Mouse (Mus musculus) lung, postnatal 0 days (tissue): ENCODE data around the gene Nup93. TPM values are rescaled to one million over a fixed set of nuclear protein-coding genes. Genes with fewer than 3 reads are reported as not detected.
A peak's percentile ranks its signal among the peaks of the same experiment; 100 is the strongest.

ENCODE experiments used
- ATAC-seq: fragments of 200-750 bp; cut with Nextera tagmentation; 2 replicates; pipeline ENCODE4 v1.8.0; 2017; ENCODE audit warnings: moderate library complexity
- DNase-seq: peaks from one replicate; pipeline ENCODE4 v3.0.0-alpha.2; 2016; ENCODE audit warnings: low spot score
- H3K27ac ChIP-seq: fragments of 300-500 bp; sonication (generic); 2 replicates; pipeline ENCODE4 v1.5.1; 2014; ENCODE audit warnings: antibody characterized with exemption, mild to moderate bottlenecking, low read length, mixed read lengths
- H3K27me3 ChIP-seq: fragments of 300-500 bp; sonication (generic); replicated peaks from 2 replicates; pipeline ENCODE4 v1.6.1; 2014; ENCODE audit warnings: low read length, mixed read lengths; ENCODE audit not compliant: insufficient read depth
- H3K36me3 ChIP-seq: fragments of 300-500 bp; sonication (generic); 2 replicates; pipeline ENCODE4 v1.6.1; 2014; ENCODE audit warnings: low read length, mixed read lengths; ENCODE audit not compliant: insufficient read depth
- H3K4me1 ChIP-seq: fragments of 300-500 bp; sonication (generic); 2 replicates; pipeline ENCODE4 v1.6.1; 2014; ENCODE audit warnings: antibody characterized with exemption, low read depth, low read length, mixed read lengths; ENCODE audit not compliant: insufficient read depth
- H3K4me2 ChIP-seq: fragments of 300-500 bp; sonication (generic); replicated peaks from 2 replicates; pipeline ENCODE4 v1.6.1; 2014; ENCODE audit warnings: low read depth, mild to moderate bottlenecking, low read length, moderate library complexity, mixed read lengths
- H3K4me3 ChIP-seq: fragments of 300-500 bp; sonication (generic); 2 replicates; pipeline ENCODE4 v1.5.1; 2014; ENCODE audit warnings: low read depth, low read length
- H3K9ac ChIP-seq: fragments of 300-500 bp; sonication (generic); replicated peaks from 2 replicates; pipeline ENCODE4 v1.6.1; 2014; ENCODE audit warnings: low read depth, mild to moderate bottlenecking
- H3K9me3 ChIP-seq: fragments of 300-500 bp; sonication (generic); 2 replicates; pipeline ENCODE4 v1.6.1; 2016; ENCODE audit warnings: low read length, mixed read lengths
- CTCF ChIP-seq: IDR thresholded peaks from 2 replicates; pipeline ENCODE4 v1.5.1; 2016; ENCODE audit warnings: antibody characterized with exemption, mild to moderate bottlenecking
- EP300 ChIP-seq: IDR thresholded peaks from 2 replicates; pipeline ENCODE4 v1.6.1; 2016; ENCODE audit warnings: antibody characterized with exemption, mild to moderate bottlenecking, control low read depth
- WGBS: fragments of 180-500 bp; shearing (Covaris S2); extraction: QIAGEN DNeasy Blood & Tissue Kit; methylation state at CpG from one replicate; pipeline ENCODE4 v1.1.7; 2014; 5-methylcytosine and 5-hydroxymethylcytosine counted together
- polyA plus RNA-seq: library from polyadenylated mRNA; unstranded; fragments of >200 nt; fragmentation: Nextera tagmentation; extraction: Ambion mirVana; gene quantifications from 2 replicates; pipeline ENCODE4 v1.2.1, GENCODE M21; 2015

Nup93 gene
- polyA plus RNA-seq, 1 experiment from 2014 or later: 26.7 TPM

- ATAC-seq: peak; percentile 91
- H3K4me1 ChIP-seq: peaks cover 19% of the 10 kb centered on the region
- WGBS: 19% methylated on average over 4 of the region's 4 CpGs
- no peaks in the 10 kb centered on the region for H3K36me3 ChIP-seq
- H3K4me2 ChIP-seq: no peak overlapping the region
- TF ChIP-seq EP300: peak; percentile 98
- no peak for TF ChIP-seq CTCF
- H3K9me3 ChIP-seq: no peaks in the 10 kb centered on the region
- peak overlapping the region; percentile 95 for H3K27ac ChIP-seq
- H3K9ac ChIP-seq: no peak overlapping the region
- no peak overlapping the region for H3K4me3 ChIP-seq
- peak; percentile 92 for DNase-seq
- H3K27me3 ChIP-seq: no peaks in the 10 kb centered on the region
These were observed 140.2 kb downstream of the Nup93 start for GRCm38 (mm10) chr8:94354571-94354970.

GRCm38 (mm10) chr8:94357220-94357619, 142.9 kb downstream of the Nup93 start:
- WGBS: 47% methylated on average over 6 of the region's 6 CpGs

GRCm38 (mm10) chr8:94358541-94358940, 144.2 kb downstream of the Nup93 start:
- Histone ChIP-seq H3K9ac (no peak overlapping the region), H3K4me2 (no peak overlapping the region), H3K4me3 (no peak overlapping the region), H3K36me3 (no peaks in the 10 kb centered on the region), H3K4me1 (peaks cover 37% of the 10 kb centered on the region), H3K27me3 (no peaks in the 10 kb centered on the region), H3K27ac (peak overlapping the region; percentile 64), H3K9me3 (no peaks in the 10 kb centered on the region)
- TF ChIP-seq CTCF: no peak
- TF ChIP-seq EP300: peak; percentile 93
- DNase-seq: peak; percentile 89
- WGBS: 16% methylated on average over 5 of the region's 5 CpGs
- ATAC-seq: peak; percentile 36

More at GRCm38 (mm10) chr8:94357220-94357619, 142.9 kb downstream of the Nup93 start:
- Histone ChIP-seq H3K27me3 (no peaks in the 10 kb centered on the region), H3K4me3 (no peak overlapping the region), H3K9ac (no peak overlapping the region), H3K9me3 (no peaks in the 10 kb centered on the region), H3K36me3 (no peaks in the 10 kb centered on the region), H3K4me2 (no peak overlapping the region), H3K4me1 (peaks cover 26% of the 10 kb centered on the region), H3K27ac (0 out of 2 replicates have a peak overlapping the region, but pooled peaks have one; percentile 64)
- DNase-seq (no peak), ATAC-seq (no peak)
- TF ChIP-seq CTCF (no peak), EP300 (no peak)

- Histone ChIP-seq H3K27me3 (no peaks in the 10 kb centered on the region), H3K4me1 (peaks cover 34% of the 10 kb centered on the region), H3K4me3 (no peak overlapping the region), H3K9me3 (no peaks in the 10 kb centered on the region), H3K9ac (no peak overlapping the region), H3K27ac (peak overlapping the region; percentile 93), H3K4me2 (no peak overlapping the region), H3K36me3 (no peaks in the 10 kb centered on the region)
- DNase-seq (peak; percentile 44), ATAC-seq (no peak)
- TF ChIP-seq EP300 (peak; percentile 18; the same call in 1 of the 2 replicates), CTCF (no peak)
- WGBS: 68% methylated on average over 6 of the region's 6 CpGs
These were observed 147.5 kb downstream of the Nup93 start for GRCm38 (mm10) chr8:94361774-94362431.

GRCm38 (mm10) chr8:94362607-94363239, 148.4 kb downstream of the Nup93 start:
- no peaks in the 10 kb centered on the region for H3K36me3 ChIP-seq
- no peak overlapping the region; the same call in 1 of the 2 replicates for H3K9ac ChIP-seq
- peak; percentile 87 for DNase-seq

GRCm38 (mm10) chr8:94363288-94363688, 148.9 kb downstream of the Nup93 start:
- 24% methylated on average over 4 of the region's 4 CpGs for WGBS
- Histone ChIP-seq H3K4me2 (peak overlapping the region; percentile 1; the same call in 1 of the 2 replicates), H3K27me3 (no peaks in the 10 kb centered on the region), H3K27ac (peak overlapping the region; percentile 93), H3K4me1 (peaks cover 25% of the 10 kb centered on the region), H3K9ac (no peak overlapping the region), H3K9me3 (no peaks in the 10 kb centered on the region), H3K4me3 (no peak overlapping the region), H3K36me3 (no peaks in the 10 kb centered on the region)
- peak; percentile 86 for ATAC-seq
- DNase-seq: peak; percentile 93
- peak; percentile 61 for TF ChIP-seq EP300
- no peak for TF ChIP-seq CTCF

More at GRCm38 (mm10) chr8:94362607-94363239, 148.4 kb downstream of the Nup93 start:
- H3K27ac ChIP-seq: peak overlapping the region; percentile 93
- TF ChIP-seq CTCF (no peak), EP300 (0 out of 2 replicates have a peak, but pooled peaks have one; percentile 1)
- no peak overlapping the region for H3K4me3 ChIP-seq
- peak; percentile 69 for ATAC-seq
- no peaks in the 10 kb centered on the region for H3K27me3 ChIP-seq
- 42% methylated on average over 7 of the region's 7 CpGs for WGBS
- H3K4me1 ChIP-seq: peaks cover 29% of the 10 kb centered on the region
- H3K4me2 ChIP-seq: no peak overlapping the region
- no peaks in the 10 kb centered on the region for H3K9me3 ChIP-seq
